Mouse (Mus musculus) stomach, postnatal 0 days (tissue): ENCODE measurements at regions not wholly inside any gene's neighbourhood (a gene's known extent, or its start where the extent isn't known, plus 50 kb on each side); places are given as distances from the start of the nearest gene placed in this dataset.
A peak's percentile ranks its signal among the peaks of the same experiment; 100 is the strongest.

Experiments used
- ATAC-seq: fragments of 200-750 bp; cut with Nextera tagmentation; 2 replicates; pipeline ENCODE4 v1.8.0; 2017; ENCODE audit not compliant: low FRiP score, low TSS enrichment
- DNase-seq: peaks from one replicate; pipeline ENCODE4 v3.0.0-alpha.2; 2016; ENCODE audit warnings: low spot score
- H3K27ac ChIP-seq: fragments of 300-500 bp; sonication (generic); replicated peaks from 2 replicates; pipeline ENCODE4 v1.5.1; 2014; ENCODE audit warnings: mild to moderate bottlenecking, control low read depth
- H3K27me3 ChIP-seq: fragments of 300-500 bp; sonication (generic); 2 replicates; pipeline ENCODE4 v1.6.1; 2014; ENCODE audit warnings: low read length; ENCODE audit not compliant: control insufficient read depth, insufficient read depth
- H3K36me3 ChIP-seq: fragments of 300-500 bp; sonication (generic); 2 replicates; pipeline ENCODE4 v1.6.1; 2014; ENCODE audit warnings: low read length, mixed read lengths; ENCODE audit not compliant: control insufficient read depth, insufficient read depth
- H3K4me1 ChIP-seq: fragments of 300-500 bp; sonication (generic); replicated peaks from 2 replicates; pipeline ENCODE4 v1.6.1; 2014; ENCODE audit warnings: antibody characterized with exemption; ENCODE audit not compliant: control insufficient read depth, insufficient read depth
- H3K4me2 ChIP-seq: fragments of 300-500 bp; sonication (generic); replicated peaks from 2 replicates; pipeline ENCODE4 v1.6.1; 2014; ENCODE audit warnings: low read depth, mild to moderate bottlenecking, control low read depth, moderate library complexity
- H3K4me3 ChIP-seq: fragments of 300-500 bp; sonication (generic); 2 replicates; pipeline ENCODE4 v1.5.1; 2014; ENCODE audit warnings: low read depth, low read length, control low read depth
- H3K9ac ChIP-seq: fragments of 300-500 bp; sonication (generic); 2 replicates; pipeline ENCODE4 v1.6.1; 2014; ENCODE audit warnings: mild to moderate bottlenecking, low read length, control low read depth, mixed read lengths
- H3K9me3 ChIP-seq: fragments of 300-500 bp; sonication (generic); 2 replicates; pipeline ENCODE4 v1.6.1; 2016; ENCODE audit warnings: low read length; ENCODE audit not compliant: control insufficient read depth
- CTCF ChIP-seq: IDR thresholded peaks from 2 replicates; pipeline ENCODE4 v1.5.1; 2016; ENCODE audit warnings: antibody characterized with exemption, low read depth, mild to moderate bottlenecking, moderate library complexity
- EP300 ChIP-seq: optimal IDR thresholded peaks from 2 replicates; pipeline ENCODE3; 2016; ENCODE audit warnings: antibody characterized with exemption
- WGBS: fragments of 180-500 bp; shearing (Covaris S2); extraction: QIAGEN DNeasy Blood & Tissue Kit; methylation state at CpG from one replicate; pipeline ENCODE4 v1.1.7; 2014; 5-methylcytosine and 5-hydroxymethylcytosine counted together

GRCm38 (mm10) chr4:81742536-81743459 lies 300.2 kb upstream of the Mpdz start:
- peak; percentile 57; the same call in 1 of the 2 replicates for ATAC-seq
- DNase-seq: no peak
- H3K27me3 ChIP-seq: no peaks in the 10 kb centered on the region
- TF ChIP-seq CTCF (no peak), EP300 (no peak)
- H3K4me2 ChIP-seq: no peak overlapping the region
- WGBS: 29% methylated on average over 4 of the region's 4 CpGs
- no peaks in the 10 kb centered on the region for H3K9me3 ChIP-seq
- H3K4me3 ChIP-seq: no peak overlapping the region
- H3K36me3 ChIP-seq: no peaks in the 10 kb centered on the region
- H3K9ac ChIP-seq: no peak overlapping the region
- 0 out of 2 replicates have a peak, but pooled peaks cover 2% of the 10 kb centered on the region for H3K4me1 ChIP-seq
- no peak overlapping the region for H3K27ac ChIP-seq

GRCm38 (mm10) chr4:81734391-81734790 lies 291.8 kb upstream of the Mpdz start:
- H3K4me3 ChIP-seq: no peak overlapping the region
- no peak overlapping the region for H3K9ac ChIP-seq
- no peaks in the 10 kb centered on the region for H3K36me3 ChIP-seq
- DNase-seq (no peak), ATAC-seq (no peak)
- no peak overlapping the region for H3K27ac ChIP-seq
- H3K9me3 ChIP-seq: no peaks in the 10 kb centered on the region
- no peaks in the 10 kb centered on the region for H3K4me1 ChIP-seq
- 94% methylated on average over 2 of the region's 2 CpGs for WGBS
- no peaks in the 10 kb centered on the region for H3K27me3 ChIP-seq
- no peak overlapping the region for H3K4me2 ChIP-seq
- no peak for TF ChIP-seq CTCF
- no peak for TF ChIP-seq EP300

GRCm38 (mm10) chr4:81730386-81730785 lies 287.8 kb upstream of the Mpdz start:
- no peak overlapping the region for H3K4me2 ChIP-seq
- ATAC-seq (no peak), DNase-seq (no peak)
- H3K4me1 ChIP-seq: no peaks in the 10 kb centered on the region
- H3K9me3 ChIP-seq: no peaks in the 10 kb centered on the region
- H3K27me3 ChIP-seq: no peaks in the 10 kb centered on the region
- no peaks in the 10 kb centered on the region for H3K36me3 ChIP-seq
- no peak overlapping the region for H3K4me3 ChIP-seq
- no peak for TF ChIP-seq EP300
- TF ChIP-seq CTCF: no peak
- no peak overlapping the region for H3K27ac ChIP-seq
- 61% methylated on average over 2 of the region's 2 CpGs for WGBS
- no peak overlapping the region for H3K9ac ChIP-seq

- H3K4me3 ChIP-seq: no peak overlapping the region
- no peaks in the 10 kb centered on the region for H3K9me3 ChIP-seq
- H3K9ac ChIP-seq: no peak overlapping the region
- DNase-seq: no peak
- H3K27ac ChIP-seq: no peak overlapping the region
- no peak overlapping the region for H3K4me2 ChIP-seq
- H3K27me3 ChIP-seq: no peaks in the 10 kb centered on the region
- no peaks in the 10 kb centered on the region for H3K4me1 ChIP-seq
- ATAC-seq: no peak
- 68% methylated on average over 3 of the region's 3 CpGs for WGBS
- no peak for TF ChIP-seq EP300
- TF ChIP-seq CTCF: no peak
- no peaks in the 10 kb centered on the region for H3K36me3 ChIP-seq
Measured at GRCm38 (mm10) chr4:81728961-81729360, 286.3 kb upstream of the Mpdz start.

GRCm38 (mm10) chr4:81727735-81728581 lies 285.3 kb upstream of the Mpdz start:
- ATAC-seq (no peak), DNase-seq (no peak)
- no peak for TF ChIP-seq EP300
- Histone ChIP-seq H3K4me2 (no peak overlapping the region), H3K27ac (no peak overlapping the region), H3K27me3 (no peaks in the 10 kb centered on the region), H3K4me1 (no peaks in the 10 kb centered on the region), H3K4me3 (no peak overlapping the region), H3K9ac (no peak overlapping the region), H3K9me3 (no peaks in the 10 kb centered on the region), H3K36me3 (no peaks in the 10 kb centered on the region)
- 54% methylated on average over 12 of the region's 12 CpGs for WGBS
